Mouse (Mus musculus) heart, adult 2 months (tissue): ENCODE results near the gene Nr2f2. TPM values are rescaled to one million over a fixed set of nuclear protein-coding genes. Genes with fewer than 3 reads are reported as not detected.

ENCODE experiments used
- DNase-seq, 2 experiments: peaks; one replicate each; pipeline ENCODE4 v3.0.0; 2021
- H3K27ac ChIP-seq: fragments of 200-600 bp; 2 replicates; pipeline ENCODE4 v1.8.1; 2022
- H3K27me3 ChIP-seq: fragments of 200-500 bp; 2 replicates; pipeline ENCODE4 v1.6.1; 2012; ENCODE audit warnings: mild to moderate bottlenecking, low read length, inconsistent platforms, mixed read lengths; ENCODE audit not compliant: control insufficient read depth, insufficient read depth
- H3K36me3 ChIP-seq: fragments of 200-500 bp; 2 replicates; pipeline ENCODE4 v1.6.1; 2012; ENCODE audit warnings: low read length, inconsistent platforms; ENCODE audit not compliant: control insufficient read depth, insufficient read depth
- H3K4me1 ChIP-seq: fragments of 200-500 bp; 2 replicates; pipeline ENCODE4 v1.6.1; 2011; ENCODE audit warnings: low read length; ENCODE audit not compliant: control insufficient read depth, insufficient read depth
- H3K4me3 ChIP-seq: fragments of 200-600 bp; 2 replicates; pipeline ENCODE4 v1.8.1; 2022
- H3K79me2 ChIP-seq: fragments of 200-500 bp; replicated peaks from 2 replicates; pipeline ENCODE4 v1.6.1; 2012; ENCODE audit warnings: mild to moderate bottlenecking, inconsistent platforms, low read length, moderate library complexity, mixed read lengths; ENCODE audit not compliant: control insufficient read depth, insufficient read depth
- H3K9ac ChIP-seq: fragments of 200-500 bp; 2 replicates; pipeline ENCODE4 v1.6.1; 2012; ENCODE audit warnings: low read depth, mild to moderate bottlenecking, control low read depth, inconsistent platforms, low read length, mixed read lengths
- CTCF ChIP-seq: fragments of 200-600 bp; IDR thresholded peaks from 2 replicates; pipeline ENCODE4 v1.8.1; 2022; ENCODE audit warnings: antibody characterized with exemption, mild to moderate bottlenecking, moderate library complexity
- EP300 ChIP-seq: fragments of 200-500 bp; IDR thresholded peaks from 2 replicates; pipeline ENCODE4 v1.6.1; 2011; ENCODE audit warnings: low read depth, low read length, control low read depth; ENCODE audit not compliant: insufficient read depth
- POLR2A ChIP-seq: fragments of 200-500 bp; IDR thresholded peaks from 2 replicates; pipeline ENCODE4 v1.6.1; 2011; ENCODE audit warnings: mild to moderate bottlenecking, low read depth, low read length, control low read depth; ENCODE audit not compliant: insufficient read depth
- whole genome bisulfite sequencing: fragments of 180-500 bp; shearing (Covaris S2); methylation state at CpG from one replicate; pipeline ENCODE4 v1.1.7; 2018; 5-methylcytosine and 5-hydroxymethylcytosine counted together
- intact Hi-C: fragments of 180-260 bp; cut with DNase I; formaldehyde crosslinking; loops from one replicate; pipeline ENCODE4 v1.15.1; 2025
- polyA plus RNA-seq: library from polyadenylated mRNA; depleted of rRNA; stranded (reverse); fragments of >200 nt; gene quantifications from 2 replicates; pipeline ENCODE4 v1.2.3, GENCODE M21; 2012
- total RNA-seq, 2 experiments: library from RNA; stranded (reverse); gene quantifications; 2 replicates each; pipeline ENCODE4 v1.2.3; 2021

Nr2f2 gene
- total and polyA plus RNA-seq, 3 experiments = 16.4 to 39.3 (median 18.8) TPM

- Histone ChIP-seq H3K4me3 (no peak overlapping the region), H3K36me3 (no peaks in the 10 kb centered on the region), H3K27ac (peak overlapping the region; percentile 75), H3K9ac (peak overlapping the region; percentile 64; the same call in 1 of the 2 replicates), H3K4me1 (no peaks in the 10 kb centered on the region), H3K27me3 (peaks cover 15% of the 10 kb centered on the region), H3K79me2 (no peaks in the 10 kb centered on the region)
- no peak for TF ChIP-seq POLR2A
- no peak for TF ChIP-seq CTCF
- TF ChIP-seq EP300 = no peak
- DNase-seq = no peak
- intact Hi-C loops = loop anchor here (5.0 to 10.0 kb wide), 6 partner anchors 36 to 1596 kb away; no protein-coding TSS in a partner anchor
- WGBS = 64% methylated on average over 4 of the region's 4 CpGs
Measured at GRCm38 (mm10) chr7:70368751-70369060, 2.2 kb upstream of the Nr2f2 start.

- Histone ChIP-seq H3K27ac (peak overlapping the region; percentile 56), H3K4me1 (no peaks in the 10 kb centered on the region), H3K9ac (no peak overlapping the region), H3K79me2 (no peaks in the 10 kb centered on the region), H3K36me3 (no peaks in the 10 kb centered on the region), H3K4me3 (no peak overlapping the region), H3K27me3 (peaks cover 15% of the 10 kb centered on the region)
- WGBS = 54% methylated on average over 6 of the region's 6 CpGs
- no peak for DNase-seq
- intact Hi-C loops = loop anchor here (5.0 to 10.0 kb wide), 6 partner anchors 36 to 1597 kb away; no protein-coding TSS in a partner anchor
- TF ChIP-seq CTCF (no peak), EP300 (no peak), POLR2A (no peak)
Measured at GRCm38 (mm10) chr7:70368268-70368655, 1.7 kb upstream of the Nr2f2 start.

DNA sequence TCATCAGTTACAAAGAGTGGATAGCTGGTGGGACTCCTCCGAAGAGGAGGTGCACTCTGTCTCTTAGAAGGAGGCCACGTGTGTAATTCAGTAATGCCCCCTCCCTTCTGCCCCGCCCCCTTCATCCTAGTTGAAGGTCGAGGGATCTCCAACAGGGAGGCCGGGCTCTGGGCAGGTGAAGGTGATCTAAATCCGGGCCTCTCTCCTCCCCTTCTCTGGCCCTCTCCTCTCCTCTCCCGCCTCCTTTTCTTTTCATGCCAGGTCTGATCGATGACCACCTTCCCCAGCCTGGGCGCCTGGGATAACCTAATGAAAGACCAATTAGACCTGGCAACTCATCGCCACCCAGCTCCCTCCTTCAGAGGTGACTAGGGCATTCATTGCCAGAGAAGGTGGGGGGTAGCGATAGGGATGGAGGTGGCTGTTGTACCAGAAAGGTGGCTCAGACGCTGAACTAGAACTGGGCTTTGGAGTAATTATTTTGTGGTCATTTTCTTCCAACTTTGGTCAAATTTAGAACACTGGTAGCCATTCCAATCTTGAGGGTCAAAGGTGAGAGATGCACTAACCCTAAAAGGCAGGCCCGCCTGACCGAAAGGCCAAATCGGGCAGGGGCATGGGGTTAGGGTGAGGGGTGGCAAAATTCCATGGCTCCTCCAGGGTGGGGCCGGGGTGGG, 1.2 kb upstream of the Nr2f2 start:
- H3K4me1 ChIP-seq = no peaks in the 10 kb centered on the region
- no peak for DNase-seq
- H3K36me3 ChIP-seq = no peaks in the 10 kb centered on the region
- no peak for TF ChIP-seq POLR2A
- intact Hi-C loops = loop anchor here (5.0 to 10.0 kb wide), 6 partner anchors 35 to 1597 kb away; no protein-coding TSS in a partner anchor
- H3K27me3 ChIP-seq = peaks cover 15% of the 10 kb centered on the region
- WGBS = 47% methylated on average over 16 of the region's 16 CpGs
- H3K9ac ChIP-seq = no peak overlapping the region
- peak overlapping the region; percentile 56 for H3K27ac ChIP-seq
- peak overlapping the region; percentile 6; the same call in 1 of the 2 replicates for H3K4me3 ChIP-seq
- no peaks in the 10 kb centered on the region for H3K79me2 ChIP-seq

GRCm38 (mm10) chr7:70366808-70367095, 217 bp upstream of the Nr2f2 start:
- TF ChIP-seq POLR2A (no peak), EP300 (no peak), CTCF (no peak)
- no peak for DNase-seq
- 15% methylated on average over 1 of the region's 1 CpGs for WGBS
- Histone ChIP-seq H3K27me3 (peaks cover 17% of the 10 kb centered on the region), H3K27ac (peak overlapping the region; percentile 56), H3K79me2 (no peaks in the 10 kb centered on the region), H3K4me3 (peak overlapping the region; percentile 4), H3K4me1 (no peaks in the 10 kb centered on the region; the same call in 1 of the 2 replicates), H3K36me3 (no peaks in the 10 kb centered on the region), H3K9ac (peak overlapping the region; percentile 58)
- intact Hi-C loops = loop anchor here (5.0 to 10.0 kb wide), 6 partner anchors 34 to 1598 kb away; no protein-coding TSS in a partner anchor

DNA sequence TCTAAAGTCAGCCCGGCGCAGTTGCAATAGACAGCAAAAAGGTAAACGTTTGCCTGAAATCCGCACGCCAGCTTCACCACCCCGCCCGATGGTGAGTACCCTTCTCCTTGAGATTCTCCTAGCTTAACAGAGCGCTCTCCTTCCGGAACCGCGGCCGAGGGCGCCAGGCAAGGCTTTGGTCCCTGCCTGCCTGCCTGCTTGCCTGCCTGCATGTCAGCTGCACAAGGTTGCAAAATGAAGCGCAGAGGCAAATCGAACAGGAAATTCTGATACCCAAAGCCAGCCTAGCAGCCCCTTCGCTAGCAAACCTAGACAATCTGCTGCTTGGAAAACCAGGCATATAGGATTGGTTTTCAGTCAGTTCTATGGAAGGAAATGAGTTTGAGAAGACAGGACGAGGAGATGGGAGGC, 1.1 kb downstream of the Nr2f2 start:
- Histone ChIP-seq H3K27me3 (peaks cover 12% of the 10 kb centered on the region), H3K4me3 (peak overlapping the region; percentile 54), H3K27ac (peak overlapping the region; percentile 56), H3K4me1 (no peaks in the 10 kb centered on the region; the same call in 1 of the 2 replicates), H3K79me2 (no peaks in the 10 kb centered on the region), H3K36me3 (no peaks in the 10 kb centered on the region), H3K9ac (peak overlapping the region; percentile 47)
- intact Hi-C loops = loop anchor here (5.0 to 10.0 kb wide), 6 partner anchors 33 to 1599 kb away; no protein-coding TSS in a partner anchor
- no peak for TF ChIP-seq CTCF
- TF ChIP-seq POLR2A = no peak
- TF ChIP-seq EP300 = no peak
- peak in 1 of 2 experiments; percentile 69 for DNase-seq
- 3% methylated on average over 17 of the region's 17 CpGs for WGBS

GRCm38 (mm10) chr7:70364798-70365197, 1.7 kb downstream of the Nr2f2 start:
- no peak for TF ChIP-seq EP300
- TF ChIP-seq CTCF = peak; percentile 77
- no peak for TF ChIP-seq POLR2A
- no peak for DNase-seq
- Histone ChIP-seq H3K4me3 (peak overlapping the region; percentile 54), H3K27me3 (peaks cover 10% of the 10 kb centered on the region), H3K27ac (peak overlapping the region; percentile 56), H3K79me2 (no peaks in the 10 kb centered on the region), H3K9ac (peak overlapping the region; percentile 44; the same call in 1 of the 2 replicates), H3K4me1 (no peaks in the 10 kb centered on the region; the same call in 1 of the 2 replicates), H3K36me3 (no peaks in the 10 kb centered on the region)
- under 1% methylated on average over 3 of the region's 3 CpGs for WGBS
- intact Hi-C loops = loop anchor here (5.0 to 10.0 kb wide), 6 partner anchors 32 to 1600 kb away; no protein-coding TSS in a partner anchor
